Mouse (Mus musculus): ENCODE measurements around the gene Iqschfp.

DNA sequence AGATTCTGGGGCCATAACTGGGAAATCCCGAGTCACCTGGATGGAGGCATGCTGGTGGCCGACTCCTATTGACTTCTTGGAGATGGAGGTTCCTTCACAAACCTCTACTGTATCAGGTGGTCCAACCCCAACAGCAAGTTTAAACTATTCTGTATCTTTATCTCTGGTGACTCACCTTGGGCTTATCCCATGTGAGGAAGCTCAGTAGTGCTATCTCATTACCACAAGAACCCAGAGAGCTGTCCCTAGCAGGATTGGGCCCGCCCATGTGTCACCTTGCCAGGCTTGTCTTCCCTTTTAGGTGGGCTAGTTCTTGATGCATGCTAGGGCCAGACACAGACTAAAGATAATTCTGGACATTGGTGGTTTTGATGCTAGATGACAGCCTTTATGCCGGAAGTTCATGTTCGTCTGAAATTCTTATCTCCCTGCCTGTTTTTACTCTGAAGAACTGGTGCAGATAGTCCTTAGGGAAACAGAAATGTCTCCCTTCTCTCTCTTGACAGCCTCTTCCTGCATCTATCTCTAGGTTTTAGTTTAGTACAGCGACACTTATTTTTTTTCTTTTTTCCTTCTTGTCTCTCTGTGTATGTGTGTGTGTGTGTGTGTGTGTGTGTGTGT lies 607.6 kb downstream of the Iqschfp start:
- TF ChIP-seq CTCF (IDR thresholded peaks at IDR 0.05; ENCODE audit: borderline replicate concordance, control insufficient read depth, extremely low read depth, insufficient read depth, low read length, poor library complexity), result no peak
- TF ChIP-seq POLR2A (IDR thresholded peaks at IDR 0.05; ENCODE audit: control insufficient read depth, extremely low read depth, insufficient read depth, low read length, poor library complexity), result no peak

All from thymus, adult 2 months (tissue).